Mouse (Mus musculus) T-helper 1 cell (primary cell): ENCODE results near the gene Dab1.

Experiments used
- in situ Hi-C: fragments of 300-600 bp; cut with MboI, MseI; formaldehyde crosslinking; loops from one replicate; pipeline ENCODE4 v1.15.1; 2025; ENCODE audit warnings: high pct_unique_total_duplicates

The Dab1 gene

GRCm38 (mm10) chr4:104257776-104258175 is 638.6 kb downstream of the Dab1 start:
- in situ Hi-C loops = no loop called here

- in situ Hi-C loops = no loop called here
These were observed 650.4 kb downstream of the Dab1 start for GRCm38 (mm10) chr4:104269422-104270172.

- in situ Hi-C loops = no loop called here
These were observed 651.0 kb downstream of the Dab1 start for GRCm38 (mm10) chr4:104270173-104270557.

GRCm38 (mm10) chr4:104275260-104275659 is 656.1 kb downstream of the Dab1 start:
- in situ Hi-C loops = no loop called here

- in situ Hi-C loops = no loop called here
These were observed 657.8 kb downstream of the Dab1 start for GRCm38 (mm10) chr4:104276916-104277315.

- in situ Hi-C loops = no loop called here
These were observed 662.4 kb downstream of the Dab1 start for GRCm38 (mm10) chr4:104281518-104281917.

- in situ Hi-C loops = no loop called here
These were observed 664.7 kb downstream of the Dab1 start for GRCm38 (mm10) chr4:104283906-104284305.

- in situ Hi-C loops = no loop called here
These were observed 669.2 kb downstream of the Dab1 start for GRCm38 (mm10) chr4:104288401-104288800.

- in situ Hi-C loops = no loop called here
These were observed 682.6 kb downstream of the Dab1 start for GRCm38 (mm10) chr4:104301764-104302163.

- in situ Hi-C loops = no loop called here
These were observed 684.0 kb downstream of the Dab1 start for GRCm38 (mm10) chr4:104302996-104303652.

GRCm38 (mm10) chr4:104307781-104308180 is 688.6 kb downstream of the Dab1 start:
- in situ Hi-C loops = no loop called here

GRCm38 (mm10) chr4:104326221-104326620 is 707.1 kb downstream of the Dab1 start:
- in situ Hi-C loops = no loop called here

GRCm38 (mm10) chr4:104331896-104332295 is 712.7 kb downstream of the Dab1 start:
- in situ Hi-C loops = no loop called here

- in situ Hi-C loops = no loop called here
These were observed 713.2 kb downstream of the Dab1 start for GRCm38 (mm10) chr4:104332399-104332798.

GRCm38 (mm10) chr4:104337279-104337678 is 718.1 kb downstream of the Dab1 start:
- in situ Hi-C loops = no loop called here

GRCm38 (mm10) chr4:104338382-104338781 is 719.2 kb downstream of the Dab1 start:
- in situ Hi-C loops = no loop called here

GRCm38 (mm10) chr4:104361345-104361744 is 742.2 kb downstream of the Dab1 start:
- in situ Hi-C loops = no loop called here

- in situ Hi-C loops = no loop called here
These were observed 747.3 kb downstream of the Dab1 start for GRCm38 (mm10) chr4:104366491-104366890.

GRCm38 (mm10) chr4:104366894-104367740 is 748.0 kb downstream of the Dab1 start:
- in situ Hi-C loops = no loop called here

- in situ Hi-C loops = no loop called here
These were observed 748.7 kb downstream of the Dab1 start for GRCm38 (mm10) chr4:104367741-104368411.

- in situ Hi-C loops = no loop called here
These were observed 749.4 kb downstream of the Dab1 start for GRCm38 (mm10) chr4:104368561-104369021.

GRCm38 (mm10) chr4:104369091-104369490 is 749.9 kb downstream of the Dab1 start:
- in situ Hi-C loops = no loop called here
